Mouse (Mus musculus) frontal cortex, adult (tissue): ENCODE data around the gene Mdfic.

ENCODE experiments used
- ATAC-seq: cut with Nextera tagmentation; 2 replicates; pipeline ENCODE4 v1.9.2; 2017; ENCODE audit warnings: mild to moderate bottlenecking, moderate library complexity, mixed read lengths; ENCODE audit not compliant: low TSS enrichment

The Mdfic gene

DNA sequence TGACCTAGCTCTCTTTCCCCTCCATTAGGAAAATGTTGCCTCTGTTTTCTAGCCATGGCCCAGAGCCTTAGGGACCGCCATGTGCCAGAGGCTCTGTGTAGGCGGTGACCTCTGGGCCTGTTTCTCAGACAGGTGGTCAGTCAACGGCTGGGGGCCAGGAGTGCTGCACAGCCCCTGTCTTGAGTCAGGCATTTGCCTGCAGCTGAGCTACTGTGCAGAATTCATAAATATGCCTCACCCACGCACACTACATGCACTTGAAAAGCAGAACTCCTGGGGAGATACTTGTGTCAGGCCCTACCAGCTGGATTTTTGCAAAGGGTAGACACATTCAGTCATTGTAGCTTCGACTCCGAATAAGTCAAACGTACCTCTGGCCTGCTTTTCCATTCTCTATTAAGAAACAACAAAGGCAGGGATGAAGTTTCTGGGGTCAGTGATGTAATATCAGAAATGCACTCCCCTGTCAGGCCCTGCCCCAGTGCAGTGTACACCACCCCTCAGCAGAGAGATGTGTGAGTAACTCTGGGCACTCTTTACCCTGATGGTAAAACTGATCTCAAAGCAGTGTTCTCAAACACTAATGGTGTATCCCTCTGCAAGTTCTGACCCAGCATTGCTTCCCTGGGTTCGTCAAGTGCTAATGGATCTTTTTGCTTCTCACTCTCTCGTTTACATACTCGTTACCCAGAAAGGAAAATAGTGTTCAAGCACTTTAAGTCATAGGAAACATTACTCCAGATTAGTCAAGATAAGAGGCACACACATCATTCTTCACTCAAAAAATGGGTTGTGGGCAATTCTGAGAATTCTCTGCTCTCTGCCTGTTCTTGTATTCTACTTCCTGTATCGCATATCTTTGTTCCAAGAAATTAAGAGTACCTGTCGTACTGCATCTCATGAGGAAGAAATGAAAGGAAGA, 72.5 kb downstream of the Mdfic start:
- ATAC-seq, result peak; percentile 62

DNA sequence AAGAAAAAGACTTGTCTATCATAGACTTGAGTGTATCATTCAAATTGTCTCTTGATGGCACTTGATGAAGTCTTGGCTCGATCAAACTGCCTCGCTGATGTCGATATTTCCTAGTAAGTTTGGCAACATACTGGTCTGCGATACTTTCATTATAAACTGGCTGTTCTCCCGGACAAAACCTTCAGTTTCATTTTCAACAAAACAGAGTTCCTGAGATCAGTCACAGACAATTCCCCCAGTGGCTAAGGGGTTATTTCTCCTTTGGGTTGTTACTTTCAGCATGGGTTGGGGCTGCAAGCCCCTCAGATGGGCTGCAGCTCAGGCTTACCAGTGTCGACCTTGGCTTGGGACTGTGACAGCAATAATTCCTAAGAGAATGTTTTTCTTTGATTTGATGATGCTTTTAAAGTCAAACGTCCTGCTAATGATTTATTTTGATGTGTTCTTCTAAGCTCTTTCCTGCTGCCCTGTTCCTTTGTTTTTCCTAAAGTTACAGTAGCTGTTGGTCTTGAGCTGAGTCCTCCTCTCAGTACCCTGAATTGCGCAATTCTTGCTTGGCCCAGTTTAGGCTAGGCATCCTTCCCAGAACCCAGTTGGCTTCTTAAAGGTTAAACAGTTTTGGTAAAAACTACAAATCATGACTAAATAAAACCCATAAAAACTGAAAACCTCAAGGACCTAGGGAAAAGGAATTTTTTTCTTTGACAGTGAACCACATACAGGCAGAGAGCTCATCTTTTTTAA, 73.3 kb downstream of the Mdfic start:
- ATAC-seq, result no peak

DNA sequence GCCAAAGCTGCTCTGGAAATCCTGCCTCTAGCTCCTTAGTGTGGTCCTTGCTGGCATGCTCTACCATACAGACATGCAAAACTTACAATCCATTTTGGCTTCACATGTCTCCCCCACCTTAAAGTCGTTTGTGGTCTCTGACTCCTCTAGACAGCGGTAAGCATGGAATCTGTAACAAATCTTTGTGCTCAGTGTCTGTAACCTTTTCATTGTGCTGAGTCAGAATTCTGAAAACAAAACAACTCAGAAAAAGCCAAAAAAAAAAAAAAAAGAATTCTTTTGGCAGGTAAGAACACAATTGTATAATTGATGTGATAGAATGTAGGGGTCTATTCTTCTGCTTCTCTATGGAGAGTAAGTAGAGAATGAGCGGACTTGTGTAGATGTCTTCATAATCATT, 74.3 kb downstream of the Mdfic start:
- no peak for ATAC-seq

DNA sequence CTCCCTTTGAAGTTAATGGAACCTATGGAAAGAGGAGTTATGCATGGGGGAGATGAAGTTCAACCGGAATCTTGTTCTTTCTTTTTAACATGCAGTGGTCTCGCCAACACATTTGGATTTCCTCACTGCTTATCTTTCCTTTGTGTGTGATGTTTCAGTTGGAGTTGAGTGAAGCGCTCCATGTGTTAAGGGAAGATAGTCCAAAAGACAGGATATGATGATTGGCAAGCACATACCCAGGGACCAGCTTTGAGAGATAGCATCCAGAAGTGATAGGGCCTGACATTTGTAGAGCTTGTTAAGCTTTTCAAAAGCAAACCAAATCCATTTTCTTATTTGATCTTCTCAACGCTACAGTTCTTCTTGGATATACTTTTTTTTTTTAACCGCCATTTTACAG, 86.9 kb downstream of the Mdfic start:
- ATAC-seq, result no peak

DNA sequence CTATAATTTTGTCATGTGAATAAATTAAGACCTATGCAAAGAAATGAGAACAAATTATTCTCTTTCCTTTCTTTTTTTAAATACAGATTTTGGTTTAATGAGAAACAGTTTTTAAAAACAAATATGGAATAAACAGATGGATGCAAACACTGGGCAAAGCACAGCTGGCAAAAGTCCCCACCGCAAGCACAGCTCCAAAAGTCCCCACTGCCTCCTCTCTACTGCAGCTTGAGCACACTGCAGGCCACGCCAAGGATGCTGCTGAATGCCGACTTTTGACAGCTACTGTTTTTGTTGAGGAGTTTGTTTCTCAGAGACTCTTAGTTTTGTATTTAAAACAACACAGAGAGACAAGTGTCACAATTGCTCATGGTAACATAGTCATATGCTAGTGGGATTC, 104.8 kb downstream of the Mdfic start:
- no peak for ATAC-seq

DNA sequence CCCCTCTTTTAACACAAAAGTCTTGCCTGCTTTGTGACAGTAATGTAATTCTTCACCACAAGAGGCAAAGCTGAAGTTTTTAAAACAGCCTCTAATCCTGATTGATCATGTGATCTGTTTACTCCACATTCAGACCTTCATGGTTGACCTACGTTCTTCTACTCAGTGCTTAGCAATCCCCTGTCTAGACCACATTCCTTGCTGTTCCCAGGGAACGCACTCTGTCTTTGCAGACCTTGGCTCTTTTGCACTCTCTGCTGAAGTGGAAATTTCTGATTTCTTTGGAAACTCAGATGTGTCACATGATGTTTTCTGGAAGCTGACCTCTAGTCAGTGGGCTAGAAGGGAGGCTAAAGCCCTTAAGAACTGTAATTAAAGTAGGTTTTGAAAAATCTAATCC, 109.4 kb downstream of the Mdfic start:
- ATAC-seq, result no peak

DNA sequence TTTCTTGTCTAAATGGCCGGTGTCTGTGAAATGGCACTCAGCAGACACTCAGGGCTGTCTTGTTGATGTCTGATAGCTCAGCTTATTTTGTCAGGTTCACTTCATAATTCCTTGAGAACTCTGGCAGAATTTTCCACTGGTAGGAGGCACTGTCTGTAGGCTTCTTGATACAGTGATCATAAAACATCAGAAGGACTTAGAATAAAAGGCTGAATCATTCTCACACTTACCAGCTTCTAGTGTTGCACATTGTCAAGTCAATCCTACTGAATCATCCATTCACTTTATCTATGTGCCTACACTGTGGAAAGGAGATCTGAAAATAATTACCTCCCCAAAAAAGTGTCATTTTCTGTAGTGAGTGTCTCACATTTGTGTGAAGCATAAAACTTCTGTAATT, 110.2 kb downstream of the Mdfic start:
- peak; percentile 99 for ATAC-seq

DNA sequence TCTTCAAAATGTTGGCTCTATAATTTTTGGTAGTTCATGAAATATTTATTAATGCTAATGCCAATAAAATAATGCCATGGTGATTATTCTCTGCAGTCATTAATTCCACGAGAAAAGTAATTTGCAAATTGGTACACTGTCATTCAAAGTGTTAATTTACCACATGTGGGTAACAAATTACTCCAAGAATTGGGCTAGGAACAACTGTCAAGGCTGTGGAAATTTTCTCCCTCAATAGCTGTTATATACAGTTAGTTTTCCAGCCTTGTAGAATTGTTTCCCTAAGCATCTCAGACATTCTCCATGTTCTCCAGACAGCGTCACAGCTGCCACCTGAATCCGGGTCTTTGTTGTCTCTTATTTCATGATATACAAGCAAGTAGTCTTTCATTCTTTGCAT, 117.2 kb downstream of the Mdfic start:
- no peak for ATAC-seq

DNA sequence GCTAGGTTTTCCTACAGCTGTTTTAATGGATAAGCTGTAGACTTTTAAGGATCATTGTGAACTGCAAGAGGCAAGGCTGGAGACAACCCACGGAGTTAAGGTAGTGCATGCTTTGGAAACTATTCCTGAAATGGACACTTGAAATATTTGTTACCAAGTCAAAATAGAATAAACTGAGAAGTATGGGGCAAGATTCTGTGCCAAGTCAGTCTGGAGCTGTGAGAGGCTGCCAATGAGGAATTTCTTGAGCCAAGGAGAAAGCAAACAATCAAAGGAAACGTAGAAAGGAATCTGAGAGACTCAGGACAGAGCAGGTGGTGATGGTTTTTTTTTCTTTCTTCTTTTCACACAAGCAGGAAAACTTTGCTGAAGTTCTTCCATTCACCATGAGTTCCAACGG, 119.4 kb downstream of the Mdfic start:
- no peak for ATAC-seq

DNA sequence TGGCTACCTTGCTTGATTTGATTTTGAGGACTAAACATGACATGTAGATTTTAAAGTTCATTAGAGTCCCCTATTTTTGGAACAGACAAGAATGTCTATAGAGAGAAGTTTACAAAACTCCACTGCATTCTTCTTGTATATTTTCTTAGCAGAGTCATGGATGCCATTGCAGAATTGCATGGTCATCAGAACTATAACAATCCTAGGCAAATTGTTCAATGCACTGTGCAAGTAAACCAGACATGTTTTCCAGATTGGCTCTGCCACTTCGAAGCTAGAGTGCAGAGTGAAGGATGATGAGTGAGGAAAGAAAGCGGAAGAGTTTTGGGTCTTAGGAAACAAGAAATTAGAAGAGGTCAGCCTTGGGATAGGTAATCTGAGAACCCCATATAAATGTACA, 120.0 kb downstream of the Mdfic start:
- no peak for ATAC-seq

DNA sequence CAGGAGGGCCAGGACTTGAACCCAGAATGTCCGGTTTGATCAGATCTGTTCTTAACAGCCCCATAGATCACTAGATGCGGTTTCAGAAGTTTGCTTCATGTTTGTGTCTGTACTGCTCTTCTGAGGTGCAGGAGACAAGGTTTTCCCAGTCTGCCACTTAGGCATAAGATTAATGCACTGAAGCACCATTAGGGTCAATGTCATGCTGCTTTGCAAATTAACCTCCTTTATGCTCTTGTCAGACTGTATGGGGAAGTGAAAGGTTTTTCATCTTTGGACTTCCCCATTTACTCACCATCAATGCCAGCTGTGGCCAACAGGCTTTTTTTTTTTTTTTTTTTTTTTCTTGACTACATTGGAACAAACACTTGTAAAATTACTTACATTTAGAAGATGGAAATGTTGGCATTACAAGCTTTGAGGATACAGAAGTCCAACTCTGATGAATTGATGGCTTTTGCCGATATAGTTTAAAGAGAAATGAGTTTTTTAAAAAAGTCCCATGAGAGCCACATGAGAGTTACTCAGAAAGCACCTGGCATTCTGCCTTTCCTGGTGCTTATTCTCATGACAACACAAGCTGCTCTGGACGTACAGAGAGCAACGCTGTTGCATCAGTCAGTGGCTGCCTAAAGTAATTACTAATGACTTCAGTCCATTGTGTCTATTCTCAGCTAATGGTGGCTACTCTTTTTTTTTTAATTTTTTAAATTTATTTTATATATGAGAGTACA, 121.2 kb downstream of the Mdfic start:
- ATAC-seq, result no peak

DNA sequence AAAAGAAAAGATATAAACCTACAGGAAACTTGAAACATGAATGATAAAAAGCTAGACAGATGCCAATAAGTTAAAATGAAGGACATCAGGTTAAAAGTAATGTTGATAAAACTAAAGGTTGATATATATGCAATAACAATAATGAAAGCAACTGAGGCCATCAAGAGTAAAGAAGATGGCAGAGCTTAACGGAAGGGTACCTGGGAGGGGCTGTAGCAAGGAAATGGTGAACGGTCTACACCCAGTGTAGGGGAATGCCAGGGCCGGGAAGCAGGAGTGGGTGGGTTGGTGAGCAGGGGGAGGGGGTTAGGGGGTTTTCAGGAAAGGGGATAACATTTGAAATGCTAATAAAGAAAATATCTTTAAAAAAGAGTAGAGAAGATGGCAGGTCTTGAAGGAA, 122.8 kb downstream of the Mdfic start:
- ATAC-seq, result no peak

DNA sequence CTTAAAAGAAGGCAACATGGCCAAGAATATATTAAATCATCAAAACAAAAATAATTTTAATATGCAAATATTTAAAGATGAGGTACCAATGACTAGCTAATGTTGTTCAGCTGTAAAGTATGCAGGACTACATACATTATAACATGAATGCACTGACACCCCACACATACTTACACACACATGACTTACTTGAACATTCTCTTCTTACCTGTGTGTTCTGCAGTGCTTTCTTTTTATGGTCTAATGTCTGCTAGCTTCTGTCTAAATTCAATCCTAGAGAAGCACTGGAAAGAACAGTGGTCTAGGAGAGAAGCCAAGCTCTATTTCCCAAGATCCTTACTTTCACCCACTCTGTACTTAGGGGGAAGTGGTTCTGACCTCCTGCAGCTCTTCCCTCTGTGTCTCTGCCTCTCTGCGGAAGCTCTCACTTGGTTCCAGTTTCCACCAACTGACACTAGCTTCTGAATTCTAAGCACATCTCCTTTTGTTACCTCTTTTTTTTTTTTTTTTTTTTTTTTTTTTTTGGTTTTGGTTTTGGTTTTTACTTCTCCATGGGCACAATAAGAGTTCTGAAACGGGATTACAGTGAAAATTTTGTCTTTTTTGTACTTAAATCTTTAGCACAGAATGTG, 125.4 kb downstream of the Mdfic start:
- ATAC-seq, result no peak
